Mouse (Mus musculus): ENCODE data around the gene Ntpcr. TPM values are rescaled to one million over a fixed set of nuclear protein-coding genes. Genes with fewer than 3 reads are reported as not detected.

The Ntpcr gene
- total RNA-seq, 1 experiment = 21.5 TPM

DNA sequence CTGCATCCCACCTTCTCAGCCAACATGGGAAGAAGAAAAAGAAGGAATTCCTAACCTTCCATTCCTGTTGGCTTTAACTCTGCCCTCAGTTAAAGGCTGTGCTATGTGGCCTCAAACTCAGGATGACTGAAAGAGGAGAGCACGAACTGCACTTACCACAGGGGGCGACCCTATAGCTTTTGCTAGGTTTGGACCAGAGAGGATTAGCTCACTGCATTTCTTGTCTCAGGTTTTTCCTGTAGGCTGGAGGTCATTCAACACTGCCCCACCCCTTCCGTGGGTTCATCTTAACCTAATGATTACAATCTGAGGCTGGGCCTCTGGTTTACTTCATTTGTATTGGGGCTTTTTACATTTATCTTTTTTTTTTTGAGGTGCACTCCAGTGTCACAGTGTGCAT, 45.3 kb downstream of the Ntpcr start:
- H3K9me3 ChIP-seq (ENCODE audit: control insufficient read depth, insufficient read depth, low read depth, low read length) = no peaks in the 10 kb centered on the region
- in situ Hi-C loops (cut with MboI; ENCODE audit: low sequenced_read_pairs in 2 of 2, unreplicated experiment in 2 of 2) = no loop called here

DNA sequence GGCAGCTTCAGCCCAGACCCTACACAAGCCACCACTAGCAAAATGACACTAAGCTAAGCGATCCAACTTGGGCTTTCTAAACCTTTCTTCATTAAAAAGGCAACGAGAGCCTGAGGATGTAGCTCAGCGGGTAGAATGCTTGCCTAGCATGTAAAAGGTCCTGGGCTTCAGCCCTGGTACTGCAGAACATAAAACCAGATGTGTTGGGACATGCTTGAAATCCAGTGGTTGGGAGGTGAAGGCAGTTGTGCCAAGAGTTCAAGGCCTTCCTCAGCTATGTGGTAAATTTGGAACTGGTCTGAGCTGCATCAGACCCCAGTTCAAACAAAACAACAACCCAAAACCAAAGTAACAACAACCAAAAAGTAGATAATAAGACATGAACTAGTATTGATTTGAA, 46.6 kb downstream of the Ntpcr start:
- H3K27ac ChIP-seq (ENCODE audit: insufficient read depth, low read depth, low read length, poor library complexity, severe bottlenecking) = no peak overlapping the region
- H3K9me3 ChIP-seq (ENCODE audit: control insufficient read depth, insufficient read depth, low read depth, low read length) = no peaks in the 10 kb centered on the region
- H3K36me3 ChIP-seq (ENCODE audit: control insufficient read depth, insufficient read depth, low read length, poor library complexity, severe bottlenecking) = no peaks in the 10 kb centered on the region
- H3K4me3 ChIP-seq (ENCODE audit: insufficient read depth in 1 of 2, low read depth in 1 of 2, low read length in 2 of 2, poor library complexity in 1 of 2, severe bottlenecking in 1 of 2) = no peak overlapping the region
- TF ChIP-seq MAFK (IDR thresholded peaks at IDR 0.05; ENCODE audit: insufficient read depth, low read depth, low read length) (no peak), ZNF384 (IDR thresholded peaks at IDR 0.05; ENCODE audit: low read depth, low read length) (no peak), CHD2 (IDR thresholded peaks at IDR 0.05; ENCODE audit: low read depth, low read length) (no peak), HCFC1 (IDR thresholded peaks at IDR 0.05; ENCODE audit: borderline replicate concordance, insufficient read depth, low read length) (no peak), ZC3H11A (IDR thresholded peaks at IDR 0.05; ENCODE audit: borderline replicate concordance, low read depth, low read length) (no peak)
- peaks cover 6 to 30% of the 10 kb centered on the region in 2 experiments for H3K4me1 ChIP-seq (ENCODE audit: control insufficient read depth in 2 of 2, insufficient read depth in 2 of 2, low read length in 2 of 2, poor library complexity in 1 of 2)
- in situ Hi-C loops (cut with MboI; ENCODE audit: low sequenced_read_pairs in 2 of 2, unreplicated experiment in 2 of 2) = no loop called here
- H3K9ac ChIP-seq (ENCODE audit: insufficient read depth, low read depth, low read length, poor library complexity, severe bottlenecking) = no peak overlapping the region
- DNase-seq (ENCODE audit: low read depth, low spot score) = no peak

More for the DNA sequence above, 45.3 kb downstream of the Ntpcr start:
- peaks cover 6 to 30% of the 10 kb centered on the region in 2 experiments for H3K4me1 ChIP-seq (ENCODE audit: control insufficient read depth in 2 of 2, insufficient read depth in 2 of 2, low read length in 2 of 2, poor library complexity in 1 of 2)
- H3K36me3 ChIP-seq (ENCODE audit: control insufficient read depth, insufficient read depth, low read length, poor library complexity, severe bottlenecking) = no peaks in the 10 kb centered on the region
- H3K27ac ChIP-seq (ENCODE audit: insufficient read depth, low read depth, low read length, poor library complexity, severe bottlenecking) = no peak overlapping the region
- H3K4me3 ChIP-seq (ENCODE audit: insufficient read depth in 1 of 2, low read depth in 1 of 2, low read length in 2 of 2, poor library complexity in 1 of 2, severe bottlenecking in 1 of 2) = no peak overlapping the region
- no peak for TF ChIP-seq ZC3H11A (IDR thresholded peaks at IDR 0.05; ENCODE audit: borderline replicate concordance, low read depth, low read length)
- TF ChIP-seq MAFK (IDR thresholded peaks at IDR 0.05; ENCODE audit: insufficient read depth, low read depth, low read length) = no peak
- no peak for TF ChIP-seq ZNF384 (IDR thresholded peaks at IDR 0.05; ENCODE audit: low read depth, low read length)
- no peak for TF ChIP-seq HCFC1 (IDR thresholded peaks at IDR 0.05; ENCODE audit: borderline replicate concordance, insufficient read depth, low read length)
- TF ChIP-seq CHD2 (IDR thresholded peaks at IDR 0.05; ENCODE audit: low read depth, low read length) = no peak
- no peak for DNase-seq (ENCODE audit: low read depth, low spot score)
- H3K9ac ChIP-seq (ENCODE audit: insufficient read depth, low read depth, low read length, poor library complexity, severe bottlenecking) = no peak overlapping the region

DNA sequence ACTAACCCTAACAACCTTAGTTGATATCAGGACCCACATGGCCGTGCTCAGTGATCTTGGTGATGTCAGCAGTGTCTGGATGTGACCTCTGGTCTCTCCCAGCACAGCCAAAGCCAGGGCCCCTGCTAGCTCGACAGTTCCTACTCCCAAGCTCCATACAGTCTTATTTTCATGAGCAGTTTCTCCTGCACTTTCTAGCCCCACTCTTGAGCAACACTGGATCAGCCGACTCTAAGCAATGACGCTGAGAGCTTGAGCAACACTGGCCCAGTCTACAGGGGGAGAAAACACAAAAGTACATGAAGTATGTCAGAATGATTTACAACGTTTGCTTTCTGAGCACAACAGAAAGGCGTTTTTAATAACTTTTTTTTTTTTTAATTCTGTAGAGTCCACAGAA, 47.0 kb downstream of the Ntpcr start:
- Histone ChIP-seq H3K27ac (ENCODE audit: insufficient read depth, low read depth, low read length, poor library complexity, severe bottlenecking) (no peak overlapping the region), H3K36me3 (ENCODE audit: control insufficient read depth, insufficient read depth, low read length, poor library complexity, severe bottlenecking) (no peaks in the 10 kb centered on the region), H3K4me3 (ENCODE audit: insufficient read depth in 1 of 2, low read depth in 1 of 2, low read length in 2 of 2, poor library complexity in 1 of 2, severe bottlenecking in 1 of 2) (no peak overlapping the region), H3K4me1 (ENCODE audit: control insufficient read depth in 2 of 2, insufficient read depth in 2 of 2, low read length in 2 of 2, poor library complexity in 1 of 2) (peaks cover 3 to 30% of the 10 kb centered on the region in 2 experiments), H3K9ac (ENCODE audit: insufficient read depth, low read depth, low read length, poor library complexity, severe bottlenecking) (no peak overlapping the region), H3K9me3 (ENCODE audit: control insufficient read depth, insufficient read depth, low read depth, low read length) (no peaks in the 10 kb centered on the region)
- in situ Hi-C loops (cut with MboI; ENCODE audit: low sequenced_read_pairs in 2 of 2, unreplicated experiment in 2 of 2) = no loop called here
- DNase-seq (ENCODE audit: low read depth, low spot score) = no peak
- TF ChIP-seq ZNF384 (IDR thresholded peaks at IDR 0.05; ENCODE audit: low read depth, low read length) (no peak), HCFC1 (IDR thresholded peaks at IDR 0.05; ENCODE audit: borderline replicate concordance, insufficient read depth, low read length) (no peak), CHD2 (IDR thresholded peaks at IDR 0.05; ENCODE audit: low read depth, low read length) (no peak), ZC3H11A (IDR thresholded peaks at IDR 0.05; ENCODE audit: borderline replicate concordance, low read depth, low read length) (no peak), MAFK (IDR thresholded peaks at IDR 0.05; ENCODE audit: insufficient read depth, low read depth, low read length) (no peak)

DNA sequence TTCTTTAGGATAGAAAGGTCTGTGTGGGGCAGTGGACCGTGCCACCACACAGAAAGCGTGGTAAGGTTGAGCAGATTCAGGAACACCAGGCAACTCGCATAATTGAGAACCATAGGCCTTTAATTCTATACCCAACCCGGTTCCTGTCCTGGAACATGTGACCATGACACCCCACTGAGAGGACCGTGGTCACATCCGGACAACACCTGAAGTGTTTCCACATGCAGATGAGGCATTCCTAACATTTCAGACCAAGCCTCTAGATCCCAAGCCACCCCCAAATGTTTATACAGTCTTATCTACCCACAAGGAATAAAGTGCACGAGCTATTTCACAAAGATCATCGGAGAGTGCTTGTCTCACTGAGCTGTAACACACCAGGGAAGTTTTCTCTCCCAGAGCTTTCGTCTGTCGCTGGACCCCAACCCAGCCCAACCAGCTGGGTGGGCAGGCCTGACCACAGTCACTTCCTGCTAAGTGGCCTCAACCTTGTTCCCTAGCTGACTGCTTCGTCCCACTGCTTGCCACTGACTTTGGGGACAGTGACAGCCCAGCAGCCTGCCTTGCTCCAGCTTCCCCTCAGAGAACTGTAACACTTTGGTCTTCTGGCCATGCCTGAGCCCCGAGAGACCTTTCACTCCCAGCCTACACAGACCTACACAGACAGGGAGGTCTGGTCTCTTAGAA, 47.9 kb downstream of the Ntpcr start:
- Histone ChIP-seq H3K9me3 (ENCODE audit: control insufficient read depth, insufficient read depth, low read depth, low read length) (no peaks in the 10 kb centered on the region), H3K9ac (ENCODE audit: insufficient read depth, low read depth, low read length, poor library complexity, severe bottlenecking) (no peak overlapping the region), H3K27ac (ENCODE audit: insufficient read depth, low read depth, low read length, poor library complexity, severe bottlenecking) (no peak overlapping the region), H3K4me1 (ENCODE audit: control insufficient read depth in 2 of 2, insufficient read depth in 2 of 2, low read length in 2 of 2, poor library complexity in 1 of 2) (peaks cover 3 to 25% of the 10 kb centered on the region in 2 experiments), H3K4me3 (ENCODE audit: insufficient read depth in 1 of 2, low read depth in 1 of 2, low read length in 2 of 2, poor library complexity in 1 of 2, severe bottlenecking in 1 of 2) (no peak overlapping the region), H3K36me3 (ENCODE audit: control insufficient read depth, insufficient read depth, low read length, poor library complexity, severe bottlenecking) (no peaks in the 10 kb centered on the region)
- no peak for DNase-seq (ENCODE audit: low read depth, low spot score)
- in situ Hi-C loops (cut with MboI; ENCODE audit: low sequenced_read_pairs in 2 of 2, unreplicated experiment in 2 of 2) = no loop called here
- no peak for TF ChIP-seq HCFC1 (IDR thresholded peaks at IDR 0.05; ENCODE audit: borderline replicate concordance, insufficient read depth, low read length)
- no peak for TF ChIP-seq ZC3H11A (IDR thresholded peaks at IDR 0.05; ENCODE audit: borderline replicate concordance, low read depth, low read length)
- no peak for TF ChIP-seq ZNF384 (IDR thresholded peaks at IDR 0.05; ENCODE audit: low read depth, low read length)
- no peak for TF ChIP-seq MAFK (IDR thresholded peaks at IDR 0.05; ENCODE audit: insufficient read depth, low read depth, low read length)
- TF ChIP-seq CHD2 (IDR thresholded peaks at IDR 0.05; ENCODE audit: low read depth, low read length) = no peak
